Comparison of ENCODE assay signal across 15 mouse cellular contexts in genomic region chr6:142459017-142459678, GRCm38 (mm10). TPM values are rescaled to one million over a fixed set of nuclear protein-coding genes. Genes with fewer than 3 reads are reported as not detected.
DNase-seq lines count a peak whose midpoint lies in the region; ATAC-seq lines count a peak whose summit lies in the region.
"Had no signal": no experiment of that assay in that cellular context is flagged by ENCODE, and none has a peak within 500 bp of the region (broad histone marks: within the 10 kb centered on the region; RNA-seq: fewer than 3 reads in every experiment).

No protein-coding gene starts in this region.

- no peaks in the 10 kb centered on the region for H3K36me3 ChIP-seq in hindbrain, embryonic 10.5 days
- no peaks in the 10 kb centered on the region for H3K36me3 ChIP-seq in hindbrain, embryonic 13.5 days
- peaks cover 6% of the 10 kb centered on the region for H3K36me3 ChIP-seq in liver, embryonic 15.5 days (replicated peaks)
- no peaks in the 10 kb centered on the region for H3K36me3 ChIP-seq in neural tube, embryonic 15.5 days
- H3K36me3 ChIP-seq: heart, embryonic 10.5 days; limb, embryonic 13.5 days had no signal

- whole genome bisulfite sequencing in hindbrain, embryonic 10.5 days = 75% methylated on average over 14 of the region's 14 CpGs
- 63% methylated on average over 14 of the region's 14 CpGs for WGBS in hindbrain, embryonic 13.5 days
- 56% methylated on average over 14 of the region's 14 CpGs for WGBS in liver, embryonic 15.5 days (ENCODE audit: insufficient replicate concordance)
- WGBS in neural tube, embryonic 15.5 days = 66% methylated on average over 14 of the region's 14 CpGs

- no peak overlapping the region for H3K4me2 ChIP-seq in hindbrain, embryonic 13.5 days
- no peak overlapping the region for H3K4me2 ChIP-seq in liver, embryonic 15.5 days
- peak overlapping the region; percentile 17; the same call in 1 of the 2 replicates for H3K4me2 ChIP-seq in neural tube, embryonic 15.5 days
- H3K4me2 ChIP-seq: limb, embryonic 13.5 days had no signal

- ATAC-seq in hindbrain, embryonic 13.5 days (ENCODE audit: low FRiP score) = peak; percentile 65
- ATAC-seq in liver, embryonic 15.5 days (ENCODE audit: insufficient read depth) = peak; percentile 37
- no peak for ATAC-seq in neural tube, embryonic 15.5 days (ENCODE audit: low FRiP score)

- no peaks in the 10 kb centered on the region for H3K27me3 ChIP-seq in hindbrain, embryonic 10.5 days (ENCODE audit: insufficient read depth, poor library complexity, severe bottlenecking)
- H3K27me3 ChIP-seq in hindbrain, embryonic 13.5 days = no peaks in the 10 kb centered on the region
- no peaks in the 10 kb centered on the region for H3K27me3 ChIP-seq in liver, embryonic 15.5 days
- H3K27me3 ChIP-seq in neural tube, embryonic 15.5 days (replicated peaks) = no peaks in the 10 kb centered on the region

- DNase-seq in hindbrain, embryonic 10.5 days (ENCODE audit: low spot score) = no peak
- no peak for DNase-seq in layer of hippocampus, postnatal 14 days (ENCODE audit: low spot score in 2 of 2)
- no peak for DNase-seq in cerebellum, postnatal 4 days (ENCODE audit: low spot score in 2 of 2)
- DNase-seq in frontal cortex, postnatal 14 days (ENCODE audit: low spot score in 2 of 2) = no peak
- DNase-seq: adrenal gland, adult 8-10 months; heart, postnatal 4 days; kidney, postnatal 25 days had no signal

- no peak overlapping the region; the same call in 1 of the 2 replicates for H3K9ac ChIP-seq in hindbrain, embryonic 13.5 days
- H3K9ac ChIP-seq in liver, embryonic 15.5 days = no peak overlapping the region
- no peak overlapping the region for H3K9ac ChIP-seq in neural tube, embryonic 15.5 days (replicated peaks)
- H3K9ac ChIP-seq: limb, embryonic 13.5 days had no signal

- H3K4me1 ChIP-seq in hindbrain, embryonic 10.5 days (replicated peaks) = peaks cover 13% of the 10 kb centered on the region; the same call in 1 of the 2 replicates
- H3K4me1 ChIP-seq in hindbrain, embryonic 13.5 days (replicated peaks) = peaks cover 17% of the 10 kb centered on the region
- no peaks in the 10 kb centered on the region for H3K4me1 ChIP-seq in liver, embryonic 15.5 days (replicated peaks)
- peaks cover 5% of the 10 kb centered on the region; the same call in 1 of the 2 replicates for H3K4me1 ChIP-seq in neural tube, embryonic 15.5 days
- H3K4me1 ChIP-seq: heart, embryonic 10.5 days had no signal

- H3K4me3 ChIP-seq in hindbrain, embryonic 10.5 days = no peak overlapping the region
- H3K4me3 ChIP-seq in hindbrain, embryonic 13.5 days = no peak overlapping the region
- H3K4me3 ChIP-seq in liver, embryonic 15.5 days (replicated peaks) = no peak overlapping the region
- H3K4me3 ChIP-seq in neural tube, embryonic 15.5 days (replicated peaks) = no peak overlapping the region
- H3K4me3 ChIP-seq: erythroblast, embryonic 14.5 days; heart, embryonic 10.5 days; limb, embryonic 13.5 days had no signal

- peak overlapping the region; percentile 25; the same call in 1 of the 2 replicates for H3K27ac ChIP-seq in hindbrain, embryonic 10.5 days
- no peak overlapping the region; the same call in 1 of the 2 replicates for H3K27ac ChIP-seq in hindbrain, embryonic 13.5 days
- H3K27ac ChIP-seq in liver, embryonic 15.5 days (replicated peaks) = no peak overlapping the region
- no peak overlapping the region for H3K27ac ChIP-seq in neural tube, embryonic 15.5 days (replicated peaks)
- H3K27ac ChIP-seq: heart, embryonic 10.5 days; limb, embryonic 13.5 days had no signal

- H3K9me3 ChIP-seq in hindbrain, embryonic 10.5 days = no peaks in the 10 kb centered on the region
- H3K9me3 ChIP-seq in hindbrain, embryonic 13.5 days = no peaks in the 10 kb centered on the region
- H3K9me3 ChIP-seq in liver, embryonic 15.5 days (replicated peaks) = no peaks in the 10 kb centered on the region
- no peaks in the 10 kb centered on the region for H3K9me3 ChIP-seq in neural tube, embryonic 15.5 days (replicated peaks)
- H3K9me3 ChIP-seq: heart, embryonic 10.5 days; limb, embryonic 13.5 days had no signal

RNA-seq across cellular contexts. Expression of gene Gys2, which starts 13.8 kb away (rescaled TPM):
- polyA plus RNA-seq in hindbrain, embryonic 10.5 days (2016; fragmentation: Nextera tagmentation; extraction: Ambion mirVana) = 0.08 TPM in 1 of 2 replicates, not detected in the other
- 0.08 and 0.09 TPM in 2 replicates for polyA plus RNA-seq in hindbrain, embryonic 13.5 days (2015; fragmentation: Nextera tagmentation; extraction: Ambion mirVana)
- 49.8 and 58.9 TPM in 2 replicates for polyA plus RNA-seq in liver, embryonic 15.5 days (2015; fragmentation: Nextera tagmentation; extraction: Ambion mirVana)
- 0.38 TPM in 1 of 2 replicates, not detected in the other for polyA plus RNA-seq in neural tube, embryonic 15.5 days (2015; fragmentation: Nextera tagmentation; extraction: Ambion mirVana)
- under 1 TPM in 1 of 2 experiments, not detected in 1; 0.23 TPM for total RNA-seq in layer of hippocampus, postnatal 14 days (2021)
- total RNA-seq: heart, postnatal 4 days; neutrophil, adult 5-6 weeks had no signal
- polyA plus RNA-seq: erythroblast, embryonic 14.5 days; limb, embryonic 13.5 days; small intestine, adult 2 months had no signal

RNA-seq across cellular contexts. Expression of gene Spx, which starts 45.9 kb away (rescaled TPM):
- polyA plus RNA-seq in hindbrain, embryonic 10.5 days (2016; fragmentation: Nextera tagmentation; extraction: Ambion mirVana) = 1.9 and 2.8 TPM in 2 replicates
- polyA plus RNA-seq in hindbrain, embryonic 13.5 days (2015; fragmentation: Nextera tagmentation; extraction: Ambion mirVana) = 3.6 and 9.5 TPM in 2 replicates
- polyA plus RNA-seq in liver, embryonic 15.5 days (2015; fragmentation: Nextera tagmentation; extraction: Ambion mirVana) = 0.09 and 0.13 TPM in 2 replicates
- polyA plus RNA-seq in neural tube, embryonic 15.5 days (2015; fragmentation: Nextera tagmentation; extraction: Ambion mirVana) = 1.2 and 1.5 TPM in 2 replicates
- total RNA-seq in layer of hippocampus, postnatal 14 days (2021) = 1 to 10 TPM; 1.4 to 1.7 TPM
- total RNA-seq: heart, postnatal 4 days had no signal
- polyA plus RNA-seq: erythroblast, embryonic 14.5 days had no signal

RNA-seq across cellular contexts. Expression of gene Ldhb, which starts 48.6 kb away (rescaled TPM):
- 366 and 416 TPM in 2 replicates for polyA plus RNA-seq in hindbrain, embryonic 10.5 days (2016; fragmentation: Nextera tagmentation; extraction: Ambion mirVana)
- polyA plus RNA-seq in hindbrain, embryonic 13.5 days (2015; fragmentation: Nextera tagmentation; extraction: Ambion mirVana) = 510 and 517 TPM in 2 replicates
- 19.5 and 19.7 TPM in 2 replicates for polyA plus RNA-seq in liver, embryonic 15.5 days (2015; fragmentation: Nextera tagmentation; extraction: Ambion mirVana)
- 526 and 576 TPM in 2 replicates for polyA plus RNA-seq in neural tube, embryonic 15.5 days (2015; fragmentation: Nextera tagmentation; extraction: Ambion mirVana)
- total RNA-seq in layer of hippocampus, postnatal 14 days (2021) = 100 to 1,000 TPM; 450 to 461 TPM
- polyA plus RNA-seq: erythroblast, embryonic 14.5 days had no signal

Comparison
In these comparisons a context has a peak if more than half of its experiments do, and no peak if none do; other contexts are left out.
1. RNA of gene Gys2, which starts 13.8 kb away (polyA plus RNA-seq): 49.8 to 58.9 TPM in liver, embryonic 15.5 days; 0.08 TPM in hindbrain, embryonic 10.5 days, 0.08 to 0.09 TPM in hindbrain, embryonic 13.5 days and 0.38 TPM in neural tube, embryonic 15.5 days; every median in the first group is over 10 times any median in the second.
2. RNA of gene Ldhb, which starts 48.6 kb away (polyA plus RNA-seq): 526 to 576 TPM in neural tube, embryonic 15.5 days, 510 to 517 TPM in hindbrain, embryonic 13.5 days and 366 to 416 TPM in hindbrain, embryonic 10.5 days; 19.5 to 19.7 TPM in liver, embryonic 15.5 days; every median in the first group is over 10 times any median in the second.